Comparison of ENCODE assay signal across 11 mouse cellular contexts in the genomic region with DNA sequence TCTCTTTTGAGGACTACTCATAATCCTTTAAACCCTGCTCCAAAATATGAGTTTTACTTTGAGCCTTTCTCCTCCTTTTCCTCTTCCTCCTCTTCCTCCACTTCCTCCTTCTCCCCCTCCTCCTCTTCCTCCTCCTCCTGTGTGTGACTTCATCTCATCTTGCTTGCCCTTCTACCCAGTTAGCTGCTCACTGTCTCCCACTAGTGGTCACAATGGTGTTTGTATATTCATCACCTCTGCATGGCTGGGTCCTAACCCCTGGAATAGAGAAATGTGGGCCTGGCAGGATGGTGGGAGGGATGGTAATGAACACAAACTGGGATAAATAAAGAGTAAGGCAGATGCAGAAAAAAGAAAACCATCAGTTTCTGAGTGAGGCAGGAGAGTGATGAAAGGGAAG.
DNase-seq lines count a peak whose midpoint lies in the region; ATAC-seq and TF ChIP-seq lines count a peak whose summit lies in the region.
"Had no signal": no experiment of that assay in that cellular context is flagged by ENCODE, and none has a peak within 500 bp of the region (broad histone marks: within the 10 kb centered on the region; RNA-seq: fewer than 3 reads in every experiment).

No protein-coding gene starts in this region.

- H3K4me2 ChIP-seq in intestine, postnatal 0 days (replicated peaks; ENCODE audit: low read depth) = no peak overlapping the region
- no peak overlapping the region for H3K4me2 ChIP-seq in intestine, embryonic 15.5 days (replicated peaks)
- no peak overlapping the region for H3K4me2 ChIP-seq in midbrain, postnatal 0 days (ENCODE audit: low read depth, low read length, poor library complexity, severe bottlenecking)
- H3K4me2 ChIP-seq: embryonic facial prominence, embryonic 13.5 days; liver, embryonic 15.5 days; stomach, embryonic 15.5 days had no signal

- no peak for ATAC-seq in intestine, postnatal 0 days
- ATAC-seq in intestine, embryonic 15.5 days = no peak
- no peak for ATAC-seq in midbrain, postnatal 0 days (ENCODE audit: low FRiP score)

- no peaks in the 10 kb centered on the region for H3K27me3 ChIP-seq in intestine, postnatal 0 days (replicated peaks; ENCODE audit: control insufficient read depth, insufficient read depth, low read length)
- no peaks in the 10 kb centered on the region for H3K27me3 ChIP-seq in intestine, embryonic 15.5 days (replicated peaks)
- no peaks in the 10 kb centered on the region for H3K27me3 ChIP-seq in midbrain, postnatal 0 days (ENCODE audit: insufficient read depth, low read length)
- H3K27me3 ChIP-seq in midbrain, embryonic 10.5 days (ENCODE audit: low read depth, poor library complexity, severe bottlenecking) = no peaks in the 10 kb centered on the region
- H3K27me3 ChIP-seq: embryonic facial prominence, embryonic 13.5 days; liver, embryonic 15.5 days; stomach, embryonic 15.5 days had no signal

- H3K36me3 ChIP-seq in intestine, postnatal 0 days (ENCODE audit: control insufficient read depth, insufficient read depth) = no peaks in the 10 kb centered on the region
- no peaks in the 10 kb centered on the region for H3K36me3 ChIP-seq in intestine, embryonic 15.5 days
- H3K36me3 ChIP-seq in midbrain, postnatal 0 days (ENCODE audit: insufficient read depth, low read length) = no peaks in the 10 kb centered on the region
- no peaks in the 10 kb centered on the region for H3K36me3 ChIP-seq in midbrain, embryonic 10.5 days
- H3K36me3 ChIP-seq: embryonic facial prominence, embryonic 13.5 days; liver, embryonic 15.5 days; stomach, embryonic 15.5 days had no signal

- H3K4me3 ChIP-seq in intestine, postnatal 0 days (ENCODE audit: low read depth, low read length) = no peak overlapping the region
- H3K4me3 ChIP-seq in intestine, embryonic 15.5 days (replicated peaks) = no peak overlapping the region
- no peak overlapping the region for H3K4me3 ChIP-seq in midbrain, postnatal 0 days (ENCODE audit: low read depth, low read length)
- H3K4me3 ChIP-seq in midbrain, embryonic 10.5 days = no peak overlapping the region
- H3K4me3 ChIP-seq: embryonic facial prominence, embryonic 13.5 days; liver, embryonic 15.5 days; stomach, embryonic 15.5 days had no signal

- H3K9ac ChIP-seq in intestine, postnatal 0 days (ENCODE audit: low read depth, low read length) = no peak overlapping the region
- H3K9ac ChIP-seq in intestine, embryonic 15.5 days = no peak overlapping the region
- H3K9ac ChIP-seq in midbrain, postnatal 0 days (replicated peaks; ENCODE audit: low read length, poor library complexity, severe bottlenecking) = no peak overlapping the region
- H3K9ac ChIP-seq: embryonic facial prominence, embryonic 13.5 days; liver, embryonic 15.5 days; stomach, embryonic 15.5 days had no signal

- peak; percentile 62 for TF ChIP-seq CTCF in intestine, postnatal 0 days (IDR thresholded peaks at IDR 0.05; ENCODE audit: low read depth)
- TF ChIP-seq CTCF in midbrain, postnatal 0 days (IDR thresholded peaks at IDR 0.05) = peak; percentile 59

- no peaks in the 10 kb centered on the region for H3K9me3 ChIP-seq in intestine, postnatal 0 days (ENCODE audit: control insufficient read depth)
- H3K9me3 ChIP-seq in intestine, embryonic 15.5 days = no peaks in the 10 kb centered on the region
- no peaks in the 10 kb centered on the region for H3K9me3 ChIP-seq in midbrain, postnatal 0 days (ENCODE audit: low read length)
- H3K9me3 ChIP-seq in midbrain, embryonic 10.5 days (replicated peaks) = no peaks in the 10 kb centered on the region
- H3K9me3 ChIP-seq: embryonic facial prominence, embryonic 13.5 days; liver, embryonic 15.5 days; stomach, embryonic 15.5 days had no signal

- no peaks in the 10 kb centered on the region for H3K4me1 ChIP-seq in intestine, postnatal 0 days (replicated peaks; ENCODE audit: control insufficient read depth, insufficient read depth, low read length)
- H3K4me1 ChIP-seq in intestine, embryonic 15.5 days (replicated peaks) = no peaks in the 10 kb centered on the region
- H3K4me1 ChIP-seq in midbrain, postnatal 0 days (ENCODE audit: insufficient read depth, low read length) = no peaks in the 10 kb centered on the region
- no peaks in the 10 kb centered on the region for H3K4me1 ChIP-seq in midbrain, embryonic 10.5 days
- H3K4me1 ChIP-seq: embryonic facial prominence, embryonic 13.5 days; liver, embryonic 15.5 days; stomach, embryonic 15.5 days had no signal

- DNase-seq in adrenal gland, postnatal 10 days = peak; percentile 15
- no peak for DNase-seq in adrenal gland, adult 8-10 months
- DNase-seq in midbrain, postnatal 0 days (ENCODE audit: low spot score) = no peak
- DNase-seq in midbrain, embryonic 10.5 days (ENCODE audit: low spot score) = no peak
- no peak for DNase-seq in B cell, adult 2 months
- DNase-seq in MN1 (ENCODE audit: low spot score) = no peak

- H3K27ac ChIP-seq in intestine, postnatal 0 days (ENCODE audit: low read depth, low read length) = no peak overlapping the region
- H3K27ac ChIP-seq in intestine, embryonic 15.5 days = no peak overlapping the region
- H3K27ac ChIP-seq in midbrain, postnatal 0 days (ENCODE audit: low read depth, low read length) = no peak overlapping the region
- no peak overlapping the region for H3K27ac ChIP-seq in midbrain, embryonic 10.5 days (replicated peaks)
- H3K27ac ChIP-seq: embryonic facial prominence, embryonic 13.5 days; liver, embryonic 15.5 days; stomach, embryonic 15.5 days had no signal
